Comparison of ENCODE assay signal across 11 mouse cellular contexts in the genomic region with DNA sequence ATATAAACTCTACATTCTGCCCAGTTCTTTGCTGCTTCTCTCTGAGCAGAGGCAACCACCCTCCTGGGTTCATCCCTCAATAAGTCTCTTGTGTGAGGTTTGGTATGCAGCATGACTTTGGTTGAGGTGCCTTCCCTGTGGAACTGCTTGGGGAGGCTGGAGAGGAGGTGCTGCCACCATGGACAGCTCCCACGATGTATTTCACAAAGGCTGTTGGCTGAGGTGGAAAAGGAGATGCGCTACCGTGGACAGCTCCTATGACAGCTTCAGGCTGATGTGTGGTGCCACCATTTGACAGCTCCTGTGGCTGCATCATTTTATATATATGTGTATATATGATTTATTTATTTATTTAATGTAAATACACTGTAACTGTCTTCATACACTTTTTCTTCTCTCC. TPM values are rescaled to one million over a fixed set of nuclear protein-coding genes. Genes with fewer than 3 reads are reported as not detected.
DNase-seq lines count a peak whose midpoint lies in the region; ATAC-seq lines count a peak whose summit lies in the region.
"Had no signal": no experiment of that assay in that cellular context is flagged by ENCODE, and none has a peak within 500 bp of the region (broad histone marks: within the 10 kb centered on the region; RNA-seq: fewer than 3 reads in every experiment).

No protein-coding gene starts in this region.

- H3K4me3 ChIP-seq in neural tube, embryonic 11.5 days (ENCODE audit: low read depth, low read length), result no peak overlapping the region
- H3K4me3 ChIP-seq: hindbrain, embryonic 15.5 days had no signal

- peak; percentile 14 for DNase-seq in adrenal gland, postnatal 25 days
- no peak for DNase-seq in adrenal gland, adult 18-20 months (ENCODE audit: low spot score in 2 of 2)
- peak; percentile 28 for DNase-seq in lung, postnatal 10 days
- no peak for DNase-seq in lung, postnatal 14 days
- peak; percentile 68 for DNase-seq in embryo, embryonic 11 days
- DNase-seq in neural tube, embryonic 11.5 days (ENCODE audit: low spot score), result peak; percentile 40
- no peak for DNase-seq in frontal cortex, postnatal 36 days (ENCODE audit: low spot score in 2 of 2)
- no peak for DNase-seq in right cerebral cortex, postnatal 14 days
- DNase-seq: cerebellum, adult 11 months had no signal

- H3K4me1 ChIP-seq in neural tube, embryonic 11.5 days (ENCODE audit: control insufficient read depth, insufficient read depth, low read length), result no peaks in the 10 kb centered on the region

- no peak overlapping the region for H3K4me2 ChIP-seq in neural tube, embryonic 11.5 days (ENCODE audit: low read depth)
- H3K4me2 ChIP-seq: hindbrain, embryonic 15.5 days had no signal

- H3K27ac ChIP-seq in neural tube, embryonic 11.5 days (ENCODE audit: low read depth, low read length), result no peak overlapping the region
- H3K27ac ChIP-seq: hindbrain, embryonic 15.5 days had no signal

- peaks cover 2% of the 10 kb centered on the region; the same call in 1 of the 2 replicates for H3K36me3 ChIP-seq in neural tube, embryonic 11.5 days (ENCODE audit: control insufficient read depth, insufficient read depth, low read length)

- no peak overlapping the region for H3K9ac ChIP-seq in neural tube, embryonic 11.5 days (ENCODE audit: low read length)
- H3K9ac ChIP-seq: hindbrain, embryonic 15.5 days had no signal

- WGBS in neural tube, embryonic 11.5 days, result 33% methylated on average over 3 of the region's 3 CpGs

- H3K27me3 ChIP-seq in neural tube, embryonic 11.5 days (ENCODE audit: control insufficient read depth, insufficient read depth, low read length), result peaks cover 8% of the 10 kb centered on the region
- H3K27me3 ChIP-seq: hindbrain, embryonic 15.5 days had no signal

- H3K9me3 ChIP-seq in neural tube, embryonic 11.5 days (ENCODE audit: control insufficient read depth, low read length), result no peaks in the 10 kb centered on the region; the same call in 1 of the 2 replicates
- H3K9me3 ChIP-seq: hindbrain, embryonic 15.5 days had no signal

- no peak for ATAC-seq in neural tube, embryonic 11.5 days (ENCODE audit: insufficient read depth, low FRiP score, low TSS enrichment)
- ATAC-seq: forebrain, embryonic 14.5 days had no signal

RNA-seq across cellular contexts. Expression of a gene that starts 12.3 kb away (rescaled TPM):
- total RNA-seq in adrenal gland, postnatal 25 days (2021), result 9.8 and 12.2 TPM in 2 replicates
- total RNA-seq in adrenal gland, adult 18-20 months (2021), result 10 to 100 TPM; 14.6 to 18.7 TPM
- 391 and 430 TPM in 2 replicates for polyA plus RNA-seq in neural tube, embryonic 11.5 days (2014; fragmentation: Nextera tagmentation; extraction: Ambion mirVana)

RNA-seq across cellular contexts. Expression of a gene that starts 14.2 kb away (rescaled TPM):
- 15.3 and 18.5 TPM in 2 replicates for total RNA-seq in adrenal gland, postnatal 25 days (2021)
- 10 to 100 TPM; 14.8 to 15.2 TPM for total RNA-seq in adrenal gland, adult 18-20 months (2021)
- polyA plus RNA-seq in neural tube, embryonic 11.5 days (2014; fragmentation: Nextera tagmentation; extraction: Ambion mirVana), result 21.6 and 21.9 TPM in 2 replicates

RNA-seq across cellular contexts. Expression of a gene that starts 17.5 kb away (rescaled TPM):
- total RNA-seq in adrenal gland, postnatal 25 days (2021), result 43.4 and 44.7 TPM in 2 replicates
- total RNA-seq in adrenal gland, adult 18-20 months (2021), result 10 to 100 TPM; 24.1 to 30.8 TPM
- polyA plus RNA-seq in neural tube, embryonic 11.5 days (2014; fragmentation: Nextera tagmentation; extraction: Ambion mirVana), result 53.7 and 61.8 TPM in 2 replicates

Comparison
In these comparisons a context has a peak if more than half of its experiments do, and no peak if none do; other contexts are left out.
1. DNase-seq: peak in adrenal gland, postnatal 25 days (single experiment), lung, postnatal 10 days (single experiment), embryo, embryonic 11 days (single experiment) and neural tube, embryonic 11.5 days (single experiment); none in adrenal gland, adult 18-20 months (0 of 2), lung, postnatal 14 days (single experiment), frontal cortex, postnatal 36 days (0 of 2) and right cerebral cortex, postnatal 14 days (single experiment).